Mouse (Mus musculus) frontal cortex, postnatal 10 days (tissue): ENCODE results near the gene Rras.

ENCODE experiments used
- DNase-seq, 2 experiments: peaks; one replicate each; pipeline ENCODE4 v3.0.0; 2022; ENCODE audit warnings: low spot score in 2 of 2, mixed read lengths in 1 of 2

Gene Rras

GRCm38 (mm10) chr7:45025601-45026220 is 8.0 kb downstream of the Rras start:
- no peak for DNase-seq

- no peak for DNase-seq
These were observed 8.5 kb downstream of the Rras start for GRCm38 (mm10) chr7:45026256-45026655.

DNA sequence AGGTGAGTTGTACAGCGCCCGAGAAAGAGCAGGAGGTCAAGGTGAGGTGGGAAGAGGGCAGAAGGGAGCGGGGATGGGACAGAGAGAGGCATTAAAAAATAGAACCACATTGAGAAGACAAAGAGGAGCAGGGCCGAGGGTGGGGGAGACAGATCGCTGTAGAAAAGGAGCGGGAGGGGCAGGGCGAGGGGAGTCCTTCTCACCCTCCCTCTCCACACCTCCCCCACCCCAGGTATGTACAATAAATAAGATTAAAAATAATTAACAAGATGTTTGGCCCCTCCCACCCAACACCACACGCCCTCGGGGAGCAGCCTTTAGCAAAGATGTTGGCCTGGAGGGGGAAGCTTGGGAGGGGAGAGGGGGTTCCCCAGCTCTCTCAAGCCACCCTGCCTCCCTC is 10.0 kb downstream of the Rras start:
- DNase-seq: no peak

DNA sequence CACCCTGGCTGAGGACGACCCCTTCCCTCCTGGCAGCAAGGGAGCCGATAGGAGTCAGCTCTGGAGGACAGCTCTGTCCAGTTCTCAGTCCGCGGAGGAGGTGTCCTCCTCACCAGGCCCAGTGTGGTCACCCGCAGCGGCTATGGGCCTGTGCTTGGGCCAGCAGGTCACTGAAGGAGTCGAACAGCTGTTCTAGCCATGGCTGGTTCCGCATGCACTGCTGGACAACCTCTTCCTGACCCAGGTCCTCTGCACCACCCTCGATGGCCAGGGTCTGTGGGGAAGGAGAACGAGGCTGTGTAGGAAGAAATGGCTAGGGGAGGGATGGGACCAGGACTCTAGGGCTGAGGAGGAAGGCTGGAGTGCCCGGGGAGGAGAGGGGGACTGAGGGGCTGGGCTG is 10.6 kb downstream of the Rras start:
- DNase-seq: no peak

DNA sequence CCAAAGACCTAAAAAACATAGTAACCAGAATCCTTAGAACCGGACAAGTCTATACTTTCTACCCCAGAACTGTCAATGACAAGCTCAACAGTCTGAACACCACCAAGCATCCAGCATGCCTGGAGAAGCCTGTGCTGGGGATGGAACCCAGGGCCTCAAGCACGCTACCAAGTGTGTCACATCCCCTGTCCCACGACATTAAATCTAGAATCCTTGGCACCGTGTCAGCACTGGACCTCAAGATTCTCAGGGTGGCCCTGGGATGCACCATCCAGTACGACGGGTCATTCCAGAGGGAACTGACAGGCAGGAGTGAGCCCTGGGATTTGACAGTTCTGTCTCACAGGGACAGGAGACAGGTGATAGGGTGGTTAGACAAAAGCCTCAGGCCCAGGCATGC is 12.2 kb downstream of the Rras start:
- DNase-seq: no peak

GRCm38 (mm10) chr7:45030857-45031256 is 13.1 kb downstream of the Rras start:
- DNase-seq: no peak

- no peak for DNase-seq
These were observed 16.1 kb downstream of the Rras start for GRCm38 (mm10) chr7:45033722-45034359.

DNA sequence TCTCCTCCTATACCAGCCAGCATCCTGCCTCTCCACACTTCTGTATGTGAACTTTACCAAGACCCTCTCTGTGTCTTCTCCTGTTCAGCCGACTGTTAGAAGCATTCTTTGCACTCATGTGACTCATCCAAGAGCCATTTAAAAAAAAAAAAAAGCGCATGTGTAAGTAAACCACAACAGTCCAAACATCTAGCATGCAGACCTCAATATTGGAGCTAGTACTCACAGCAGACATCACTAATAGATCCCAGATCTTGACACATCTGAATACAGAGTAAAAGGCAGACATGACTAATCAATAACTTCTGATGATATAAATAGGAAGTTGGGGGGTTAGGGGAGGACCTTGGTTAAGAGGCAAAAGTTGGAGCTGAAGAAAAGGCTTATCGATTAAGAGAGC is 17.9 kb downstream of the Rras start:
- DNase-seq: no peak

DNA sequence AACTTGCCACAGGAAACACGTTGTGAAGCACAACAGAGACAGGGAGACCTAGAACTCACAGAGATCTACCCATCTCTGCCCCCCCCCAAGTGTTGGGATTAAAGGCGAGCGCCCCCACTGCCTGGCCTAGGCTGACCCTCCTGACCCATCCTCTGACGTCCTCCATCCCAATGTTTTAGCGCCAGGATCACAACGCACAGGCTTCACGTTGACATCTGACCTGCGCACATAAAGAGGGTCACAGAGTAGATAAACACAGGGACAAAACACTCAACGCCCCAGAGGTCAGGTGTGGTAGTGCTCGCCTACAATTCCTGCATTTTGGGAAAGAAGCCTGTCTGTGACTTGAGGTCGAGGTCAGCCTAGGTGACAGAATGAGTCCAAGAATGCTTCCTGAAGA is 18.9 kb downstream of the Rras start:
- DNase-seq: no peak

DNA sequence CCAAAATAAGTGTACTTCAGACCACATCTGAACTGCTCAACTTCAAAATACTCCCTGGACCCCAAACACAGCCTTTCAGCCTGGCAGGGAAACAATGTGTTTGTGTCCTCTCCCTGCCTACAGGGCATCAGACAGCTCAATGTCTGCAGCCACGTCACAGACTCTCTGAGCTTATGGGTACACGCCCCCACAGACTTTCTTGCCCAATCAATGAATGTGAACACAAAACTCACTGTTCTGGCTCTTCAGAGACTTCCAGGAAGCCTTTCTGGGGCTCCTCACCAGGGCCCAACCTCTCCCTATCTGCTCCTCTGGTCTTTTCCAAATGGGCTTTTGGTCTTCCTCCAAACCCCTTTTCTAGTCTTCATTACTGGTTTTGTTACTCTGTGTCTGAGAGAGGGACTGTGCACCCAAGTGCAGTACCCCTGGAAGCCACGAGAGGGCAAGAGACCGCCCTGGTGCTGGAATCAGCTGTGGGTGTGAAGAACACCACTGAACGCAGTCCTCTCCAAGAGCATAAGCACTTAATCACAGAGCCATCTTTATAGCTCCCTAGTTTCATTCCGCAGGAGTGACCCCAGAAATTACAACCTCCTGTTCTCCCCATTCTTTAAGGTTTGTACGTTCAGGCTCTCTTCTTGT is 20.1 kb downstream of the Rras start:
- DNase-seq: no peak

- DNase-seq: no peak
These were observed 20.6 kb downstream of the Rras start for GRCm38 (mm10) chr7:45038411-45038810.

- DNase-seq: no peak
These were observed 23.1 kb downstream of the Rras start for GRCm38 (mm10) chr7:45040851-45041250.

GRCm38 (mm10) chr7:45043307-45043706 is 25.5 kb downstream of the Rras start:
- no peak for DNase-seq

DNA sequence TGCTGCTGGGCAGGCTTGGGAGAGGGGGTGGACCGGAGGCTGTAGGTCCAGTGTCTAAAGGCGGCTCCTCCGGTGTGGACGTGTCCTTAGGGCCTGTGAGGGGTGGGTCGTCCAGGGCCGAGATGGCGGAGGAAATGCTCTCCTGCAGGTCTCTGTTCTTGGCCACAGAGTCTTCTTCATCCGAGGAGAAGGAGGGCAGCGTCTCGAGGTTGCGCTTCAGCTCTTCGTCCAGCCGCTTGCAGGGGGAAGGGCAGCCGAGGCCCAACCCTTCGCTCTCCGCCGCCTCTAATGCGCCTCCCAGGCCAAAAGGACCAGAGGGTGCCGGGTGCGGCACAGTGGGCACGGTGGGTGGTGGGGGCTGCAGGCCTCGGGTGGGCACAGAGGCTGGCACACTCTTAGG is 28.0 kb downstream of the Rras start:
- DNase-seq: no peak

DNA sequence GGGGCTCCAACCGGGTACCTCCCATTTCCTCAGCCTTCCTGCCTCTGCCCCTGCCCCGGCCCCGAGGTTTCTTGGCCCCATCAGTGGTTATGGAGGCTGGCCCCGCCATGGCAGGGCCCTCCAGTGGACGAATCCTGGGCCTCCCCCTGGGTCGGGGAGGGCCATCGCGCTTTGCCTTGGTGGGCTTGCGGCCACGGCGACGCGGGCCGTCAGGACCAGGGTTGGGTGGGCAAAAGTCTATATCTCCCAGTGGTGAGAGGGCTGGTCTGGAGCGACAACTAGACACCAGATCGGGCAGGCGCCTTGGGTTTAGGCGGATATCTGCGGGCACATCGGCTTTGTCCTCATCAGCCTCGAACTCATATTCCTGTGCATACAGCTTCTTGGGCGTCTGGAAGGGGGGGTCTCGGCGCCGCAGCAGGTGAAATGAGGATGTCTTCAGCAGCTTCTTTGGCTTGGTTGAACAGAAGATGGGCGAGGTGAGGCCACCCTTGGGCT is 29.1 kb downstream of the Rras start:
- DNase-seq: no peak

- DNase-seq: no peak
These were observed 29.7 kb downstream of the Rras start for GRCm38 (mm10) chr7:45047491-45047890.

DNA sequence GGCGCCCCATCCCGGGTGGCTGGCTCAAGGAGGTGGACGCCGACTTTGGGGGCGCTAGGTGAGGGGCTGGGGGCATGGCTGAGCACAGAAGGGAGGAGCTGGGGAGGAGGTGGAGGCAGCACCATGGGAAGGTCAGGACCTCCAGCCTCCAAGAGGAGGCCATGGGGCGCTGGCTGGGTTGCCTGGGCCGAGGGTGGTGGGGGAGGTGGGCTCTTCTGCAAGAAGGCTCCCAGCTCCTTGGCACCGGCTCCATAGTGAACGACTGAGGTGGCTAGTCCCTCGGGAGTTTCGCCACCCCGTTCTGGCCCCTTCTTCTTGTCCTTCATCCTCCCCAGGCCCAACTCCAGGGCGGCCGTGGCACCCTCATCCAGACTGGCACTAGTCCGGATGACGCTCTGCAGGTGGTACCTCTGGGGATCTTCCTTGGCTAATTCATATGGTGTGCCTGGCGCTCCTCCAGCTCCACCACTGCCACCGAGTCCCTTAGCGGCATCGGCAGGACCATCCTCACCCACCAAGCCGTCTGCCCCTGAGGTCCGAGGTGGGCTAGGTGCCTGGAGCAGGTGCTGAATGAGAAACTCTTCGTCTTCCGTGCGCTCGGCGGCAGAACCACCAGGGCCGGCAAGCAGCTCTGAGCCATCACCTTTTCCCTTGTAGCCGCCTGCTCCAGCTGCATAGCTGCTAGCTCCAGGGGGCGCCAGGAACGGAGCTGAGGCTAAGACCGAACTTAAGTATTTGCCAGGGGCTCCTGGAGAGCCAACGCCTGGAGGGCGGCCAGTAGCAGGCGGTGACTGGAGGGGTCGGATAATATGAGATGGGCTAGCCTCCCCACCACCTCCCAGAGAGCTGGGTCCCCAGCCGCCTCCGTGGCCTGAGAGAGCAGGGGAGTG is 30.5 kb downstream of the Rras start:
- no peak for DNase-seq

GRCm38 (mm10) chr7:45048923-45049657 is 31.3 kb downstream of the Rras start:
- no peak for DNase-seq

- DNase-seq: peak; percentile 72 to 75
These were observed 33.3 kb downstream of the Rras start for GRCm38 (mm10) chr7:45050945-45051600.

GRCm38 (mm10) chr7:45051601-45051974 is 33.8 kb downstream of the Rras start:
- DNase-seq: no peak
